Mouse (Mus musculus): ENCODE results near the gene Ahnak2. TPM values are rescaled to one million over a fixed set of nuclear protein-coding genes. Genes with fewer than 3 reads are reported as not detected.
A peak's percentile ranks its signal among the peaks of the same experiment; 100 is the strongest.

The Ahnak2 gene
- polyA plus RNA-seq, 1 experiment from 2014 or later = 1.2 TPM

GRCm38 (mm10) chr12:112769031-112769430, 33.4 kb downstream of the Ahnak2 start:
- WGBS = 66% methylated on average over 6 of the region's 6 CpGs

DNA sequence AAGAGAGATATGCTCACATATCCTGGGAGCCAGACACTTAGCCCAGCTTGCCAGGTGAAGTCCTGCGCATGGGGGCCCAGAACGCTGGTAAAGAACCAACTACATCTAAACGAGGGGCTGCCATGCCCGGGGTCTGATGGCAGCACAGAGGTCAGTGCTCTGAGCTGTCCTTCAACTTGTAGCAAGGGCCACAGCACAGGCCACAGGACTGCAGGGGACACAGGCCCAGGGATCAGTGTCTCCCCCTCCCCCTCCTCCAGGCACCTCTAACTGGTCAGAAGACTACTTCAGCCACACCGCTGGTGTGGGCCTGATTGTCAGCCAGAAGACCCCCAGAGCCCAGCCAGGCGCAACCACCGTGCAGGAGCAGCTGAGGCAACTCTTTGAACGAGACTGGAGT, 34.3 kb downstream of the Ahnak2 start:
- Histone ChIP-seq H3K9ac (no peak overlapping the region), H3K27me3 (replicated peaks) (peaks cover 10% of the 10 kb centered on the region; the same call in 1 of the 2 replicates), H3K4me2 (no peak overlapping the region), H3K9me3 (no peaks in the 10 kb centered on the region), H3K4me1 (peaks cover 13% of the 10 kb centered on the region), H3K27ac (replicated peaks) (no peak overlapping the region), H3K4me3 (no peak overlapping the region), H3K36me3 (no peaks in the 10 kb centered on the region)
- no peak for ATAC-seq (ENCODE audit: extremely low read depth, insufficient number of reproducible peaks, low FRiP score, low TSS enrichment)
- WGBS = 72% methylated on average over 8 of the region's 8 CpGs

More at GRCm38 (mm10) chr12:112769031-112769430, 33.4 kb downstream of the Ahnak2 start:
- H3K4me2 ChIP-seq = peak overlapping the region; percentile 14; the same call in 1 of the 2 replicates
- no peaks in the 10 kb centered on the region for H3K9me3 ChIP-seq
- peaks cover 10% of the 10 kb centered on the region; the same call in 1 of the 2 replicates for H3K27me3 ChIP-seq (replicated peaks)
- H3K4me1 ChIP-seq = peaks cover 21% of the 10 kb centered on the region
- H3K36me3 ChIP-seq = no peaks in the 10 kb centered on the region
- no peak for ATAC-seq (ENCODE audit: extremely low read depth, insufficient number of reproducible peaks, low FRiP score, low TSS enrichment)
- H3K27ac ChIP-seq (replicated peaks) = no peak overlapping the region
- H3K9ac ChIP-seq = no peak overlapping the region
- no peak overlapping the region for H3K4me3 ChIP-seq

GRCm38 (mm10) chr12:112767036-112767890, 35.2 kb downstream of the Ahnak2 start:
- no peak for ATAC-seq (ENCODE audit: extremely low read depth, insufficient number of reproducible peaks, low FRiP score, low TSS enrichment)
- Histone ChIP-seq H3K4me1 (peaks cover 10% of the 10 kb centered on the region; the same call in 1 of the 2 replicates), H3K36me3 (no peaks in the 10 kb centered on the region), H3K27me3 (replicated peaks) (peaks cover 5% of the 10 kb centered on the region; the same call in 1 of the 2 replicates), H3K9ac (no peak overlapping the region), H3K4me3 (no peak overlapping the region), H3K4me2 (no peak overlapping the region), H3K27ac (replicated peaks) (no peak overlapping the region), H3K9me3 (no peaks in the 10 kb centered on the region)
- WGBS = 87% methylated on average over 16 of the region's 16 CpGs

GRCm38 (mm10) chr12:112766586-112766985, 35.9 kb downstream of the Ahnak2 start:
- no peak for ATAC-seq (ENCODE audit: extremely low read depth, insufficient number of reproducible peaks, low FRiP score, low TSS enrichment)
- Histone ChIP-seq H3K4me3 (no peak overlapping the region), H3K27ac (replicated peaks) (no peak overlapping the region), H3K36me3 (no peaks in the 10 kb centered on the region), H3K4me2 (no peak overlapping the region), H3K9ac (no peak overlapping the region), H3K27me3 (replicated peaks) (no peaks in the 10 kb centered on the region), H3K9me3 (no peaks in the 10 kb centered on the region), H3K4me1 (peaks cover 10% of the 10 kb centered on the region; the same call in 1 of the 2 replicates)
- WGBS = 83% methylated on average over 7 of the region's 7 CpGs

DNA sequence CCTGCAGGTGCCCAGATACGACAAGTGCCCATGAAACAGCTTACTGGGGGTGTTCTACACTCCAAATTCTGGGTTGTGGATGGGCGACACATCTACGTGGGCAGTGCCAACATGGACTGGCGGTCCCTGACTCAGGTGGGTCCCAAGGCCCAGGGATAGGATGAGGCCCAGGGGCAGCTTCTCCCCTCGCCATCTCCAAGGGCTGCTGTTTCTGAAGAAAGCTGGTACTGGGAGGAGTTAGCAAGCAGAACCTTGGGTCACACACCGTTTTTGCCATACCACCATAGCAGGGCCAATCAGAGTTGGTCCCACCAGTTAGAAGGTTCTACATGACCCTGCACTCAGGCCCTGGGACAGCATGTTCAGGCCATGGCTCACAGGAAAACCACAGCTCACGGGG, 37.5 kb downstream of the Ahnak2 start:
- WGBS = 83% methylated on average over 7 of the region's 7 CpGs
- no peaks in the 10 kb centered on the region for H3K27me3 ChIP-seq (replicated peaks)
- no peak for ATAC-seq (ENCODE audit: extremely low read depth, insufficient number of reproducible peaks, low FRiP score, low TSS enrichment)

DNA sequence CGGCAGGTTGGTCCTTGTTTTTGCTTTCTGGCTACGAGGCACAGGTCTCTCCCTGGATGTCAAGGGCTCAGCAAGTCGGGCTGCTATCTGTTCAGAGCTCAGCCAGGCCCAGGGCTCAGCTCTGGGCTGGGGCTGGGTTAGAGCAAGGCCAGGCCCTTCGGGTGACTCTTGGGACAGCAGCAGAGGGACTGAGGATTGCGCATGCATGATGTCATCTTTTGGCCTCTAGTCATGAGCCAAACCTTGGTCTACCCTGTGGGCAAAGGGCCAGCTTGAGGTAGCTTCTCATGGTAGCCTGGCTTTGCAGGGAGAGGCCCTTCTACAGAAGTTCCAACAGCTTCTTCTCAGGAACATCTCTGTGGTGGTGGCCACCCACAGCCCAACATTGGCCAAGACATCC, 38.3 kb downstream of the Ahnak2 start:
- Histone ChIP-seq H3K9me3 (no peaks in the 10 kb centered on the region), H3K27me3 (replicated peaks) (no peaks in the 10 kb centered on the region), H3K4me2 (no peak overlapping the region), H3K4me3 (no peak overlapping the region), H3K27ac (replicated peaks) (no peak overlapping the region), H3K4me1 (peaks cover 2% of the 10 kb centered on the region; the same call in 1 of the 2 replicates), H3K36me3 (no peaks in the 10 kb centered on the region), H3K9ac (no peak overlapping the region)
- ATAC-seq (ENCODE audit: extremely low read depth, insufficient number of reproducible peaks, low FRiP score, low TSS enrichment) = no peak
- 62% methylated on average over 5 of the region's 5 CpGs for WGBS

More for the DNA sequence above, 37.5 kb downstream of the Ahnak2 start:
- H3K27ac ChIP-seq (replicated peaks) = no peak overlapping the region
- H3K4me3 ChIP-seq = no peak overlapping the region
- H3K9me3 ChIP-seq = no peaks in the 10 kb centered on the region
- H3K36me3 ChIP-seq = no peaks in the 10 kb centered on the region
- no peak overlapping the region for H3K9ac ChIP-seq
- H3K4me2 ChIP-seq = no peak overlapping the region
- peaks cover 10% of the 10 kb centered on the region; the same call in 1 of the 2 replicates for H3K4me1 ChIP-seq

DNA sequence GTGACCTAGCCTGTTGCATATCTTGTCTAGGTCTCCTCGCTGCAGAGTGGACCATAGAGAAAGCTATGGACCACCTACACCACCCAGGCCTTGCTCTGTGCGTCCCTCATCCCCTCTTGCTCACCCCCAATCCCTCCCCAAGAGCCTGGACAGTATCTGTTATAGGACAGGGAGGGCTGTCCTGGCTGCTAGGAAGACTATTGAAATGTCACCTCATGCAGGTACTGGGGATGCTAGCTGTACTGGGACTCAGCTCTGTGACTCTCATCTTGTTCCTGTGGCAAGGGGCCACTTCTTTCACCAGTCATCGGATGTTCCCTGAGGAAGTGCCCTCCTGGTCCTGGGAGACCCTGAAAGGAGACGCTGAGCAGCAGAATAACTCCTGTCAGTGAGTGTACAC, 39.3 kb downstream of the Ahnak2 start:
- Histone ChIP-seq H3K9me3 (no peaks in the 10 kb centered on the region), H3K9ac (no peak overlapping the region), H3K27ac (replicated peaks) (no peak overlapping the region), H3K36me3 (no peaks in the 10 kb centered on the region), H3K4me1 (no peaks in the 10 kb centered on the region), H3K4me2 (no peak overlapping the region), H3K4me3 (no peak overlapping the region), H3K27me3 (replicated peaks) (no peaks in the 10 kb centered on the region)
- WGBS = 67% methylated on average over 4 of the region's 4 CpGs
- no peak for ATAC-seq (ENCODE audit: extremely low read depth, insufficient number of reproducible peaks, low FRiP score, low TSS enrichment)

- Histone ChIP-seq H3K9me3 (no peaks in the 10 kb centered on the region), H3K9ac (no peak overlapping the region), H3K36me3 (no peaks in the 10 kb centered on the region), H3K4me1 (no peaks in the 10 kb centered on the region), H3K27ac (replicated peaks) (no peak overlapping the region), H3K4me2 (no peak overlapping the region), H3K27me3 (replicated peaks) (no peaks in the 10 kb centered on the region), H3K4me3 (no peak overlapping the region)
- no peak for ATAC-seq (ENCODE audit: extremely low read depth, insufficient number of reproducible peaks, low FRiP score, low TSS enrichment)
- WGBS = 82% methylated on average over 3 of the region's 3 CpGs
Measured at GRCm38 (mm10) chr12:112762018-112762417, 40.4 kb downstream of the Ahnak2 start.

- no peaks in the 10 kb centered on the region for H3K9me3 ChIP-seq
- H3K4me2 ChIP-seq = no peak overlapping the region
- no peaks in the 10 kb centered on the region for H3K27me3 ChIP-seq (replicated peaks)
- no peak overlapping the region for H3K4me3 ChIP-seq
- 76% methylated on average over 4 of the region's 4 CpGs for WGBS
- H3K4me1 ChIP-seq = no peaks in the 10 kb centered on the region
- H3K36me3 ChIP-seq = no peaks in the 10 kb centered on the region
- no peak for ATAC-seq (ENCODE audit: extremely low read depth, insufficient number of reproducible peaks, low FRiP score, low TSS enrichment)
- no peak overlapping the region for H3K27ac ChIP-seq (replicated peaks)
- no peak overlapping the region for H3K9ac ChIP-seq
Measured at GRCm38 (mm10) chr12:112761411-112761810, 41.0 kb downstream of the Ahnak2 start.

- Histone ChIP-seq H3K9ac (no peak within 1 kb of the TSS), H3K4me3 (no peak within 1 kb of the TSS)
Measured at GRCm38 (mm10) chr12:112760154-112760926, 42.1 kb downstream of the Ahnak2 start, which contains the start of gene Pld4. Pld4 (plus strand) TSS chr12:112760655.

DNA sequence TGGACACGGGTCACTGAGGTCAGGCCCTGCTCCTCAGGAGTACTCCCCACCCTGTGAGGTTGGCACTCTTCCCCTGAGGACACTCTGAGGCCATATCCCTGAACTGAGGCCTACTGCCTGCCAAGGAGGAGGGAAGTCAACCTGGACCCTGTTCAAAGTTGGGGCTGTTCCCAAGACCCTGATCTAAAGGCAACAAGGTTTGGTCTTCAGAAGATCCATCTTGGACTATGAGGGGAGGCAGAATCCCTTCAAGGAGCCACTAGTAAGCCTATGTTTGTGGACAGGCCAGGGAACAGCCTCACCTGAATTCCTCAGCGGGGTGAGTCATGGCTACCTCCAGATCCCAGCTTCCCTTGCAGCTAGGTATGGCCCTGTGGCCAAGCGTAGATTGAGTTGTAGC, 43.0 kb downstream of the Ahnak2 start:
- no peak for ATAC-seq (ENCODE audit: extremely low read depth, insufficient number of reproducible peaks, low FRiP score, low TSS enrichment)
- Histone ChIP-seq H3K4me3 (no peak overlapping the region), H3K9me3 (no peaks in the 10 kb centered on the region), H3K27ac (replicated peaks) (no peak overlapping the region), H3K27me3 (replicated peaks) (0 out of 2 replicates have a peak, but pooled peaks cover 8% of the 10 kb centered on the region), H3K4me2 (no peak overlapping the region), H3K9ac (no peak overlapping the region), H3K4me1 (no peaks in the 10 kb centered on the region), H3K36me3 (no peaks in the 10 kb centered on the region)
- 74% methylated on average over 3 of the region's 3 CpGs for WGBS

More at GRCm38 (mm10) chr12:112760154-112760926, 42.1 kb downstream of the Ahnak2 start, which contains the start of gene Pld4:
- Histone ChIP-seq H3K36me3 (no peaks in the 10 kb centered on the region), H3K4me2 (no peak within 1 kb of the TSS), H3K27ac (replicated peaks) (no peak within 1 kb of the TSS), H3K27me3 (replicated peaks) (0 out of 2 replicates have a peak, but pooled peaks cover 4% of the 10 kb centered on the region), H3K9me3 (no peaks in the 10 kb centered on the region), H3K4me1 (no peaks in the 10 kb centered on the region)
- 35% methylated on average over 4 of the region's 4 CpGs for WGBS
- ATAC-seq (ENCODE audit: extremely low read depth, insufficient number of reproducible peaks, low FRiP score, low TSS enrichment) = no peak; the same call in 1 of the 2 replicates

Data from heart, embryonic 13.5 days (tissue).